Mouse (Mus musculus): Measurements from ENCODE around the gene Rnf150. TPM values are rescaled to one million over a fixed set of nuclear protein-coding genes. Genes with fewer than 3 reads are reported as not detected.

Rnf150 gene
- total RNA-seq, 1 experiment, result 0.09 TPM

- in situ Hi-C loops (cut with MboI; ENCODE audit: low sequenced_read_pairs in 2 of 2, unreplicated experiment in 2 of 2), result no loop called here
- no peak for DNase-seq (ENCODE audit: low read depth, low spot score)
- TF ChIP-seq CHD2 (IDR thresholded peaks at IDR 0.05; ENCODE audit: low read depth, low read length), result no peak
- no peak for TF ChIP-seq ZC3H11A (IDR thresholded peaks at IDR 0.05; ENCODE audit: borderline replicate concordance, low read depth, low read length)
- no peak for TF ChIP-seq MAFK (IDR thresholded peaks at IDR 0.05; ENCODE audit: insufficient read depth, low read depth, low read length)
- TF ChIP-seq ZNF384 (IDR thresholded peaks at IDR 0.05; ENCODE audit: low read depth, low read length), result no peak
- TF ChIP-seq HCFC1 (IDR thresholded peaks at IDR 0.05; ENCODE audit: borderline replicate concordance, insufficient read depth, low read length), result no peak
Observed at GRCm38 (mm10) chr8:83109756-83110155, 246.6 kb downstream of the Rnf150 start.

DNA sequence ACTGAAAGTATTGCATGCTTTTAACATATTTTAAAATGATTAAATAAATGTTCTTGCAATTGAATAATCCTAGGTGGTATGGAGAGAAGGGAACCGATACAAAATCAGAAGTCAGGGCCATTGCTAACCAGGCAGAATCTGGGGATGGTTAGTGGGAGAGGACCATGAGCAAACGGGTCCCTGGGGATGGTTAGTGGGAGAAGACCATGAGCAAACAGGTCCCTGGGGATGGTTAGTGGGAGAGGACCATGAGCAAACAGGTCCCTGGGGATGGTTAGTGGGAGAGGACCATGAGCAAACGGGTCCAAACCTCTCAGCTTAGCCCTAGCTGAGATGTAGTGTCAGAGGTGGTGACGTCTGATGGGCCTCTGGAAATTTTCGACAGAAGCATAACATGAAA is 247.0 kb downstream of the Rnf150 start:
- no peaks in the 10 kb centered on the region for H3K9me3 ChIP-seq (ENCODE audit: control insufficient read depth, insufficient read depth, low read depth, low read length)
- no peaks in the 10 kb centered on the region for H3K36me3 ChIP-seq (ENCODE audit: control insufficient read depth, insufficient read depth, low read length, poor library complexity, severe bottlenecking)
- H3K4me3 ChIP-seq (ENCODE audit: insufficient read depth in 1 of 2, low read depth in 1 of 2, low read length in 2 of 2, poor library complexity in 1 of 2, severe bottlenecking in 1 of 2), result no peak overlapping the region
- TF ChIP-seq HCFC1 (IDR thresholded peaks at IDR 0.05; ENCODE audit: borderline replicate concordance, insufficient read depth, low read length) (no peak), MAFK (IDR thresholded peaks at IDR 0.05; ENCODE audit: insufficient read depth, low read depth, low read length) (no peak), CHD2 (IDR thresholded peaks at IDR 0.05; ENCODE audit: low read depth, low read length) (no peak), ZC3H11A (IDR thresholded peaks at IDR 0.05; ENCODE audit: borderline replicate concordance, low read depth, low read length) (no peak), ZNF384 (IDR thresholded peaks at IDR 0.05; ENCODE audit: low read depth, low read length) (no peak)
- in situ Hi-C loops (cut with MboI; ENCODE audit: low sequenced_read_pairs in 2 of 2, unreplicated experiment in 2 of 2), result no loop called here
- peaks cover 3 to 4% of the 10 kb centered on the region in 2 experiments; a peak in 2 of 4 replicates for H3K4me1 ChIP-seq (ENCODE audit: control insufficient read depth in 2 of 2, insufficient read depth in 2 of 2, low read length in 2 of 2, poor library complexity in 1 of 2)
- DNase-seq (ENCODE audit: low read depth, low spot score), result no peak
- no peak overlapping the region for H3K9ac ChIP-seq (ENCODE audit: insufficient read depth, low read depth, low read length, poor library complexity, severe bottlenecking)
- no peak overlapping the region for H3K27ac ChIP-seq (ENCODE audit: insufficient read depth, low read depth, low read length, poor library complexity, severe bottlenecking)

More at GRCm38 (mm10) chr8:83109756-83110155, 246.6 kb downstream of the Rnf150 start:
- no peaks in the 10 kb centered on the region for H3K9me3 ChIP-seq (ENCODE audit: control insufficient read depth, insufficient read depth, low read depth, low read length)
- no peaks in the 10 kb centered on the region for H3K36me3 ChIP-seq (ENCODE audit: control insufficient read depth, insufficient read depth, low read length, poor library complexity, severe bottlenecking)
- H3K27ac ChIP-seq (ENCODE audit: insufficient read depth, low read depth, low read length, poor library complexity, severe bottlenecking), result no peak overlapping the region
- H3K4me3 ChIP-seq (ENCODE audit: insufficient read depth in 1 of 2, low read depth in 1 of 2, low read length in 2 of 2, poor library complexity in 1 of 2, severe bottlenecking in 1 of 2), result no peak overlapping the region
- no peak overlapping the region for H3K9ac ChIP-seq (ENCODE audit: insufficient read depth, low read depth, low read length, poor library complexity, severe bottlenecking)
- H3K4me1 ChIP-seq (ENCODE audit: control insufficient read depth in 2 of 2, insufficient read depth in 2 of 2, low read length in 2 of 2, poor library complexity in 1 of 2), result peaks cover 3 to 4% of the 10 kb centered on the region in 2 experiments; a peak in 2 of 4 replicates

- in situ Hi-C loops (cut with MboI; ENCODE audit: low sequenced_read_pairs in 2 of 2, unreplicated experiment in 2 of 2), result no loop called here
- Histone ChIP-seq H3K36me3 (ENCODE audit: control insufficient read depth, insufficient read depth, low read length, poor library complexity, severe bottlenecking) (no peaks in the 10 kb centered on the region), H3K27ac (ENCODE audit: insufficient read depth, low read depth, low read length, poor library complexity, severe bottlenecking) (no peak overlapping the region), H3K4me3 (ENCODE audit: insufficient read depth in 1 of 2, low read depth in 1 of 2, low read length in 2 of 2, poor library complexity in 1 of 2, severe bottlenecking in 1 of 2) (no peak overlapping the region), H3K4me1 (ENCODE audit: control insufficient read depth in 2 of 2, insufficient read depth in 2 of 2, low read length in 2 of 2, poor library complexity in 1 of 2) (no peaks in the 10 kb centered on the region), H3K9me3 (ENCODE audit: control insufficient read depth, insufficient read depth, low read depth, low read length) (no peaks in the 10 kb centered on the region), H3K9ac (ENCODE audit: insufficient read depth, low read depth, low read length, poor library complexity, severe bottlenecking) (no peak overlapping the region)
- TF ChIP-seq ZNF384 (IDR thresholded peaks at IDR 0.05; ENCODE audit: low read depth, low read length) (no peak), HCFC1 (IDR thresholded peaks at IDR 0.05; ENCODE audit: borderline replicate concordance, insufficient read depth, low read length) (no peak), MAFK (IDR thresholded peaks at IDR 0.05; ENCODE audit: insufficient read depth, low read depth, low read length) (no peak), ZC3H11A (IDR thresholded peaks at IDR 0.05; ENCODE audit: borderline replicate concordance, low read depth, low read length) (no peak), CHD2 (IDR thresholded peaks at IDR 0.05; ENCODE audit: low read depth, low read length) (no peak)
- no peak for DNase-seq (ENCODE audit: low read depth, low spot score)
Observed at GRCm38 (mm10) chr8:83135086-83135485, 271.9 kb downstream of the Rnf150 start.

GRCm38 (mm10) chr8:83140068-83140467 is 276.9 kb downstream of the Rnf150 start:
- no peak for DNase-seq (ENCODE audit: low read depth, low spot score)
- no peaks in the 10 kb centered on the region for H3K4me1 ChIP-seq (ENCODE audit: control insufficient read depth in 2 of 2, insufficient read depth in 2 of 2, low read length in 2 of 2, poor library complexity in 1 of 2)
- no peak overlapping the region for H3K9ac ChIP-seq (ENCODE audit: insufficient read depth, low read depth, low read length, poor library complexity, severe bottlenecking)
- no peaks in the 10 kb centered on the region for H3K36me3 ChIP-seq (ENCODE audit: control insufficient read depth, insufficient read depth, low read length, poor library complexity, severe bottlenecking)
- no peaks in the 10 kb centered on the region for H3K9me3 ChIP-seq (ENCODE audit: control insufficient read depth, insufficient read depth, low read depth, low read length)
- no peak overlapping the region for H3K4me3 ChIP-seq (ENCODE audit: insufficient read depth in 1 of 2, low read depth in 1 of 2, low read length in 2 of 2, poor library complexity in 1 of 2, severe bottlenecking in 1 of 2)
- no peak for TF ChIP-seq ZC3H11A (IDR thresholded peaks at IDR 0.05; ENCODE audit: borderline replicate concordance, low read depth, low read length)
- no peak for TF ChIP-seq MAFK (IDR thresholded peaks at IDR 0.05; ENCODE audit: insufficient read depth, low read depth, low read length)
- no peak for TF ChIP-seq CHD2 (IDR thresholded peaks at IDR 0.05; ENCODE audit: low read depth, low read length)
- TF ChIP-seq HCFC1 (IDR thresholded peaks at IDR 0.05; ENCODE audit: borderline replicate concordance, insufficient read depth, low read length), result no peak
- no peak for TF ChIP-seq ZNF384 (IDR thresholded peaks at IDR 0.05; ENCODE audit: low read depth, low read length)
- in situ Hi-C loops (cut with MboI; ENCODE audit: low sequenced_read_pairs in 2 of 2, unreplicated experiment in 2 of 2), result no loop called here
- H3K27ac ChIP-seq (ENCODE audit: insufficient read depth, low read depth, low read length, poor library complexity, severe bottlenecking), result no peak overlapping the region

- Histone ChIP-seq H3K4me1 (ENCODE audit: control insufficient read depth in 2 of 2, insufficient read depth in 2 of 2, low read length in 2 of 2, poor library complexity in 1 of 2) (no peaks in the 10 kb centered on the region), H3K27ac (ENCODE audit: insufficient read depth, low read depth, low read length, poor library complexity, severe bottlenecking) (no peak overlapping the region), H3K9ac (ENCODE audit: insufficient read depth, low read depth, low read length, poor library complexity, severe bottlenecking) (no peak overlapping the region), H3K9me3 (ENCODE audit: control insufficient read depth, insufficient read depth, low read depth, low read length) (no peaks in the 10 kb centered on the region), H3K36me3 (ENCODE audit: control insufficient read depth, insufficient read depth, low read length, poor library complexity, severe bottlenecking) (no peaks in the 10 kb centered on the region), H3K4me3 (ENCODE audit: insufficient read depth in 1 of 2, low read depth in 1 of 2, low read length in 2 of 2, poor library complexity in 1 of 2, severe bottlenecking in 1 of 2) (no peak overlapping the region)
- in situ Hi-C loops (cut with MboI; ENCODE audit: low sequenced_read_pairs in 2 of 2, unreplicated experiment in 2 of 2), result no loop called here
- no peak for DNase-seq (ENCODE audit: low read depth, low spot score)
- no peak for TF ChIP-seq CHD2 (IDR thresholded peaks at IDR 0.05; ENCODE audit: low read depth, low read length)
- no peak for TF ChIP-seq ZC3H11A (IDR thresholded peaks at IDR 0.05; ENCODE audit: borderline replicate concordance, low read depth, low read length)
- TF ChIP-seq HCFC1 (IDR thresholded peaks at IDR 0.05; ENCODE audit: borderline replicate concordance, insufficient read depth, low read length), result no peak
- no peak for TF ChIP-seq ZNF384 (IDR thresholded peaks at IDR 0.05; ENCODE audit: low read depth, low read length)
- no peak for TF ChIP-seq MAFK (IDR thresholded peaks at IDR 0.05; ENCODE audit: insufficient read depth, low read depth, low read length)
Observed at GRCm38 (mm10) chr8:83140701-83141111, 277.6 kb downstream of the Rnf150 start.
